Mouse (Mus musculus) heart, postnatal 14 days (tissue): ENCODE data around the gene Casc3. TPM values are rescaled to one million over a fixed set of nuclear protein-coding genes. Genes with fewer than 3 reads are reported as not detected.
A peak's percentile ranks its signal among the peaks of the same experiment; 100 is the strongest.

ENCODE experiments used
- DNase-seq, 2 experiments: peaks; one replicate each; pipeline ENCODE4 v3.0.0; 2021 to 2022
- intact Hi-C: fragments of 180-260 bp; cut with DNase I; formaldehyde crosslinking; loops from one replicate; pipeline ENCODE4 v1.15.1; 2025
- long read RNA-seq, 2 experiments: library from polyadenylated mRNA; stranded (forward); transcript quantifications; one replicate each; pipeline ENCODE4 v2.0.0; 2021
- total RNA-seq, 2 experiments: library from RNA; stranded (reverse); gene quantifications; 2 replicates each; pipeline ENCODE4 v1.2.3; 2021

Gene Casc3
- total RNA-seq, result 10 to 100 TPM; 23.6 to 25.0 TPM
- long read RNA-seq, experiment 1, transcript Casc3-204 (14 exons, 3,741 nt), result major isoform, 24 of 40 reads
- long read RNA-seq, experiment 1, partial matches to known transcripts, result 7 of 40 reads
- long read RNA-seq, experiment 1, other reads (novel, unspliced or antisense), result 9 of 40 reads
- long read RNA-seq, experiment 2, transcript Casc3-204 (14 exons, 3,741 nt), result major isoform, 17 of 29 reads
- long read RNA-seq, experiment 2, partial matches to known transcripts, result 5 of 29 reads
- long read RNA-seq, experiment 2, other reads (novel, unspliced or antisense), result 7 of 29 reads

DNA sequence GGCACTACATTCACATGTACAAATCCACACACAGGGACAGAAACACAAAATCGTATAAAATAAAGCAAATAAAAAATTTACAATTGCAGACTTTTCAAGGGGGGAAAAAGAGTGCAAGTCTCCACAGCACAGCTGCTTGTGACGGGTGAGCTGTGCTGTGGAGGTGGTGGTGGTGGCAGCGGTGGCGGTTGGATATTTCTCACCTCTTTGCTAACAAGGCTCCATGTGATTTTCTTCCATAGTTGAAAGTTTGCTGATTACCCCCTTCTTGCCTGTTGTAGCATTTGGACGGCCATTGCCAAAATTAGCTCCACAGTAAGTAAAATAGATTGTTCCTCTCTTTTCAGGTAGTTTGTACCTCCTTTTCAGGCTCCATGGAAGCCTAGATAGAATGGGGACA, at the start of gene Casc3:
TSS of gene Casc3 (plus strand) at position 301 of the 400 bp plus-strand sequence.
- intact Hi-C loops, result no loop called here
- no peak for DNase-seq

DNA sequence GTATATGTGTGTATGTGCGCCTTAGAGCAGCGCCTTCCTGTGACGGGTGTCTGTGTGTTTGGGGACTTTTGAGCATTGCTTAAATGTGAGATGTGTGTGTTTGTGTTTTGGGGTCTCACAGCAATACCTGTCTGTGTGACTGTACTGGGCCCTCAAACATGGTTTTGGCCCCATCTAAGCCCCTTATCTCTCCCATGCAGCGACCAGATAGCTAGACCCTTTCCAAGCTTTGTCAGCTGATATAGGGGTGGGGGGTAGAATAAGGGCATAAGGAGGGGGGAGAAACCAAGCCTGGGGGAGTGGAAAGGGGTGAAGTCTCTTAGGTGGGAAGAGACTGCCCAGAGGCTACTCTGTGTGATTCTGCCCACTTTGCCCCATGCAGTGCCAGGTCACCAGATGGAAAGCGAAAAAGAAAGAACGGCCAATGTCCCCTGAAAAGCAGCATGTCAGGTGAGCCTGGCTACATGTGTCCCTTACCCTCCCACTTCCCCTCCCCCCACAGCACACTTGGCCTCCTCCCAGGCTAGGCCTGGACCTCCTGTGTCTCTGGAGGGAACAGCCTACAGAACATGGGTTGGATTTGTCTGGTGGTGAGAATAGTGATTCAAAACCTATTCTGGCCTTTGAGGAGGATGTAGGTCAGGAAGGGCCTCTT, 48.9 kb upstream of the Casc3 start:
- peak in 1 of 2 experiments; percentile 39 for DNase-seq
- intact Hi-C loops, result no loop called here

DNA sequence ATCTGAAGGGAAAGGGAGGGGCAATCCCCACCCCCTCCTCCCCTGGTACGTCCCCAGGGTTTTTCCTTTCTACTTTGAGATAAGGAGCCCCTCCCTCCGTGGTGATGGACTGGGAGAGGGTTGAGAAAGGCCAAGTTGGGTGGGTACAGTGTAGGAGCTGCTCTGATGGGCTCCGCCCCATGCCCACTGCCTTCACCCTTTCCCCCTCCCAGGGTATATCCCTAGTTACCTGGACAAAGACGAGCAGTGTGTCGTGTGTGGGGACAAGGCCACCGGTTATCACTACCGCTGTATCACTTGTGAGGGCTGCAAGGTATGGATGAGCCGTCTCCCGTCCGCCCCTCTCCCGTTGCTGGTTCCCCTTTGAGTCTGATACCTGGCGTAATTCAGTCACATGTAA, 48.0 kb upstream of the Casc3 start:
- DNase-seq, result no peak
- intact Hi-C loops, result no loop called here

DNA sequence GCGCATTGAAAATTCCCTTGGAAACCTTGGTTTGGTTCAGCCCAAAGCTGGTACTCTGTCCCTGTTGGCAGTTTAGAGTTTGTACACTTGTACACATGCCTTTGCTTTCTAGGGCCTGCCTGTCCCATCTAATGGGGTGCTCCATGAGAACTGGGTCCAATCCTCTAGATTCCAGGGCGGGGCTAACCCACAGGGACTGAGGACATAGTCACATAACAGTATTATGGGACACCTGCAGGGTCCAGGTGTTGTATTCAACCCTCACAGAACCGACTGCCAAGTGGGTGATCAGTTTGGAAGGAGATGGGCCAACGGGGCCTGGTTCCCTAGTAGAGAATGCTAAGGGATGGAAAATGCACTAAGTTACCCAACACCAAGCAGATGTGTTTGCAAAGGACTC, 42.8 kb upstream of the Casc3 start:
- no peak for DNase-seq
- intact Hi-C loops, result no loop called here

DNA sequence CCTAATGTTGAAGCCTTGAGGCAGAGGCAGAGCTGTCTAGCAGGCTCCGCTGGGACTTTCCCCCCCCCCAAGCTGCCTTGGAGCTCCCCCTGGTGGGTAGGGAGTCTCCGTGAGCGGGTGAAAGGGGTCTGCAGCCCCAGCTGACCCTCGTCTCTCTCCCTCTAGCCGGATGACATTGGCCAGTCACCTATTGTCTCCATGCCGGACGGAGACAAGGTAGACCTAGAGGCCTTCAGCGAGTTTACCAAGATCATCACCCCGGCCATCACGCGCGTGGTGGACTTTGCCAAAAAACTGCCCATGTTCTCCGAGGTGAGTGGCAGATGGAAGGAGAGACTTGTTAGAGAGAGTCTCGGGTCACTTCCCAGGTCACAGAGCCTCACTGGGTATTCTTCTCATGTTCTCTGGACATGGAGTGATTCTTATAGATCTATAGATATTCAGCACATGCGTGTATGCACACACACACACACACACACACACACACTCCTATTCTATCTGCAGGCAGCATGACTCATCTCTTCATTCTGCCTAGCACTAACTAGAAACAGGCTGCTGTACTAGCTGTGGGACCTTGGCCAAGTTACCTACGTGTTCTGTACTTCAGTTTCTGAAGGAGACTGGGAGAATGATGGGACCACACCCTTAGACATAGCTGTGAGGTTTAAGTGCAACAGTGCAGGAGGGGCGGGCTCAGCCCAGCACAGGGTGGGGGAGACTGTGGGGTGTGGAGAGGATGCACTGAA, 41.8 kb upstream of the Casc3 start:
- intact Hi-C loops, result no loop called here

DNA sequence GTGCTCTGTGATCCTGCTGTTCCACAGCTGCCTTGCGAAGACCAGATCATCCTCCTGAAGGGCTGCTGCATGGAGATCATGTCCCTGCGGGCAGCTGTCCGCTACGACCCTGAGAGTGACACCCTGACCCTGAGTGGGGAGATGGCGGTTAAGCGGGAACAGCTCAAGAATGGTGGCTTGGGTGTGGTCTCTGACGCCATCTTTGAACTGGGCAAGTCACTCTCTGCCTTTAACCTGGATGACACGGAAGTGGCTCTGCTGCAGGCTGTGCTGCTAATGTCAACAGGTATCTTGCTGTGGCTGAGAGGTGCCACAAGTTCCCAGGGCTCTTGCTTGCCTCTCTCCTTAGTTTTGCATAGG, 41.2 kb upstream of the Casc3 start:
- no peak for DNase-seq
- intact Hi-C loops, result no loop called here

More for the DNA sequence above, 41.8 kb upstream of the Casc3 start:
- DNase-seq, result peak in 1 of 2 experiments; percentile 55

DNA sequence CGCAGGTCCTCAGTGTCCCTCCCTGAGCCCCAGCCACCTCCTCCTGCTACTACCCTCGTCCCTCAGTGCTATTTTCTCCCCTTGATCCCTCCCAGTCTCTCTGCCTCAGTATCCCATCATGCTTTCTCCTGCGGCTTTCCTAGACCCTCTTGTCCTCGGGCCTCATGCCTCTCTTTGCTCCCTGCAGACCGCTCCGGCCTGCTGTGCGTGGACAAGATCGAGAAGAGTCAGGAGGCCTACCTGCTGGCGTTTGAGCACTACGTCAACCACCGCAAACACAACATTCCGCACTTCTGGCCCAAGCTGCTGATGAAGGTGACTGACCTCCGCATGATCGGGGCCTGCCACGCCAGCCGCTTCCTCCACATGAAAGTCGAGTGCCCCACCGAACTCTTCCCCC, 40.6 kb upstream of the Casc3 start:
- intact Hi-C loops, result no loop called here
- no peak for DNase-seq

DNA sequence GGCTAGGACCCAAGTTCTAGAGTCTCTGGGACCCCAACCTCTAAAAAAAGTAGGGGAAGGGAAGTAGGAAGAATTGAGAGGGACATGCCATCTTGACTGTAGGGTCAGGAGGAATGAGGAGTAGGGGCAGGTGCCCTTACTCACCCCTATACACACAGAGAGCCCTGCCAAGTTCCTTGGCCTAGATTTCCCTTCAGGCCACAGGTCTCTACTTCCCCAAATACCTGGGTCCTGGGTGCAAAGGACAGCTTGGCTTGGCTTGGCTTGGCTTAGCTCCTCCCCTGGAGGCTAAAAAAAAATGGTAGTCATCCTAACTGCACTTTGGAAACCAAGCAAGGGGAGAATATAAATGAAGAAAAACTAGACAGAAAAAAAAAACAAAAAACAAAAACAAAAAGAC, 40.0 kb upstream of the Casc3 start:
- intact Hi-C loops, result no loop called here
- DNase-seq, result no peak

DNA sequence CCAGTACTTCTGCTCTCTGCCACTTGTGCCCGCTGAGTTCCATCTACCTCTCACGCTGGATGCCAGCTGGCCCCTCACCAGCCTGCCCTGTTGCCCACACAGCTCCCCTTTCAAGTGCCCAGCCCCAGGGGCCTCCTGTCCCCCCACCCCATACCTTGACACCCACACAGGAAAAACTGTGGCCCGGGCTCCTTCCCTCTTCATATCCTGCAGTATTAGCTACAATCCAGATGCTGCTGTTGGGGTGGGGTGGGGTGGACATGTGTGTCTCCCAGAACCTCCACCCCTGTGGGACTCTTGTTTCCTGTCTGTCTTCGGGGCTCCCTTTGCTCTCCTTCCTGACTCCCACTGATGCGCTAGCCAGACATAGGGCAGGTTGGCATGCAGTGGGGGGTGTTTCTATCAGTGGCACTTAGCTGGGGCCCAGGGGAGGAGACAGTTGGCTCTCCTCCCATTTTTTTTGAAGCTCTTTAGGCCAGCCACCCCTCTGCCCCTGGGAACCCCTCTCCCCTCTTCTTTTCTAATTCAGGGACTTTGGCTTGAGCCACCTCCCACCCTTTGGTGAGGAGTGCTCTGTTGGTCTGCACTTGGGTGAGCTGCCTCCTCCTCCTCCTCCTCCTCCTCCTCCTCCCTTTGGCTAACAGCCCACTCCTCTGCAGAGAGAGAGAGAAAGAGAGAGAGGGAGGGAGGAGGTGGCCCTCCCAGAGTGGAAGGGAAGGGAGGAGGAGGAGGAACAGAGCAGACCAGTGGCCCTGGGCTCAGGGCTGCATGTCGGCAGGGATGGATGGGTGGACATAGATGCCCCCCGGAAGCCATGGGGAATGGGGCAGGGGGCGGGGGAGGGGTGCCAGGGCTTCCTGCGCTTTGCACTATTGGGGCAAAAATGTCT, 39.0 kb upstream of the Casc3 start:
- intact Hi-C loops, result no loop called here
- DNase-seq, result peak; percentile 47 to 65

DNA sequence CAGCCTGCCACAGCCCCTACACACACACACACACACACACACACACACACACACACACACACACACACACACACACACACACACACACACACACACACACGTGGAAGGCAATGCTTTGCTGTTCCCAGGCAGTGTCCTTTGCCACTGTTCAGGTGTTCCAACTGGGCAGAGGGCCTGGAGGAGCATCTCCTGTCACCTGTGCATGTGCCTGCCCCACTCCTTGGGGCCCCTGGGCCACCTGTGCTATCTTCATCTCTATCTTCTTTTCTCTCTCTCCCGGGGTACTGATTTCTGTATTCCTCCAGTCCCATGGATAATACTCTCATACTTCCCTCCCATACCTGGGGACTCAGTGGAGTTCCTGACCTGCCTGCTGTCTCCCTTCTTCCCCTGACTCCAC, 38.4 kb upstream of the Casc3 start:
- DNase-seq, result no peak
- intact Hi-C loops, result no loop called here

DNA sequence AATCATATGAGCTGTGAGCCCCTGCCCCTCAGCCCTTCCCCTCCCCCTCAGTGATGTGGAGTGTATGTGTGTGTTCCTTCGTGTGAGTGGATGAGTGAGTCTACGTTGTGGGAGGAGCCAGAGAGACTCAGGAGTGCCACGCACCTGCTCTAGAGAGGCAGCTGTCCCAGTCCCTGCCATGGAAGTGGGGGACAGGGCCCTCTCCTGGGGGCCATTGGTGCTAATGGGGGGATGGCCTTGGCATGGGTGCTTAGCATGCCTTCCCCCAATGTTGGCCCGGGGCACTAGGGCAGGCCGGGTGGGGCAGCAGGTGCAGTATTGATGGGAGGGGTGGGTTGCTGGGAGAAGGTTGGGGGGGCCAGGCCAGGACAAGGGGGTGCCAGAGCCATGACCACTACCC, 37.9 kb upstream of the Casc3 start:
- no peak for DNase-seq
- intact Hi-C loops, result no loop called here

DNA sequence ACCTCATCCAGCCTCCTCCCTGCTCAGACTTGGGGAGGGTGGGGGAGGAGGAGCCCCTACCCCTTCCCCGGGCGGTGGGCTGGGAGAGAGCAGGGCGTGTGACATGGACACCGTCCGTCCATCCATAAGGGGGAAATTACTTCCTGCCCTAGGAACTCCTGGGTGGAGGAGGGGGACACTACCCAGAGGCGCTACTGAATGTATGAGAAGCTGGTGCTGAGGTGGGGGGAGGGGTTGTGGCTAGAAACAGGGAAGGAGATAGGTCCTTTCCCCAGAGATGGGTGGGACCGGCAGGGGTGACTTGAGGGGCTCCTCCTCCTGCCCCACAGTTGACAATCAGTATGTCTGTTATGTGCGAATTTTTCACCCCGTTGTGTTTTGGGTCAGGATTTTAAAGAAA, 37.4 kb upstream of the Casc3 start:
- intact Hi-C loops, result no loop called here
- peak in 1 of 2 experiments; percentile 60 for DNase-seq

DNA sequence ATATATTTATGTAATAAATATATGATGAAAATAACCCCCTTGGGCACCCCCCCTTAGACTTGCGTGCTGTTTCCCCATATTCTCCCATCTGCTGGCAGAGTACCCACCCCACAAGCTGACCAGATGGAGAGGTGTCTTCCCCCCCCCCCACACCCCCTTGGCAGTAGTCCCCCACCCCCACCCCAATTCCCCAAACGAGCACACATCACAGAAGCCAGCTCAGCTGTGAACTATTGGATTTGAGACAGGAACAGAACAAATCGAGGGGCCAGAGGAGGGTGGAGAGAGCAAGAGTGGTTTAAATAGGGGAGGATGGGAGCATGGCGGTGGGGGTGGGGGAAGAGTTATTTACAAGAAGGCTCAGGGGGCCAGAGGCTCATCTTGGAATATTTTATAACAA, 37.0 kb upstream of the Casc3 start:
- intact Hi-C loops, result no loop called here
- DNase-seq, result no peak

DNA sequence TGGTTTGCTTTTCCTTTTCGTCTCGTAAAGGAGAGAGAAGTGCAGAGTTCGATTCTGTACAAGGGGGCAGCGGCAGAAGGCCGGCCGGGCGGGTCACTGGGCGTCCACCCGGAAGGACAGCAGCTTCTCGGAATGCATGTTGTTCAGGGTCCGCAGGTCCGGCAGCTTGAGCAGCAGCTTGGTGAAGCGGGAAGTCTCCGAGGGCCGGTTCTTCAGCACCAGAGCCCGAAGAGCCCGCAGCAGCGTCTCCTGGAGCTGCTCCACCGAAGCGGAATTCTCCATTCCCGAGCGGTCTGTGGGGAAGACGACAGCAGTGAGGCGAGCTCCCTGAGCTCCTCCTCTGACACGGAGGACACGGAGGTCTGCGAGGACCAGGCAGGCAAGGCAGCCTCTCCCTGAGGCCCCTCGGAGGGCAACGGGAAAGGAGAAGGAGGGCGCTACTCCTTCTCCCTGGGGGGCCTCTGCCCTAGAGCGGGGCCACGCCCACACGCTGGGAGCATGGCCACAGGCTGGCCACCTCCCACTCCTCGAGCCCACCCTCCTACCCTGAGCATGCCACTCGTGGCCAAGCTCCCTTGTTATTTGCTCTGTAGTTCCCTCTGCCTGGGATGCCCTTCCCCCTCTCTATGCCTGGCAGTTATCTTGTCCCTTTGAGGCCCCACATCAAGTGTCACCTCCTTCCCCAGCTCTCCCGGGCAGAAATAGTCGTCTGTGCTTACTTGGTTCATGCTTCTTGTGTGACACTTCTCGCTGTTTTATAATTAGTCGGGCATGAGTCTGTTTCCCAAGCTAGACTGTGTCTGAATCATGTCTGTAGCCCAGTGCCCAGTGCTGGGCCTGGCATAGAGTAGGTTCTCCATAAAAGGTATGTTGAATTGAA, 36.3 kb upstream of the Casc3 start:
- intact Hi-C loops, result no loop called here

DNA sequence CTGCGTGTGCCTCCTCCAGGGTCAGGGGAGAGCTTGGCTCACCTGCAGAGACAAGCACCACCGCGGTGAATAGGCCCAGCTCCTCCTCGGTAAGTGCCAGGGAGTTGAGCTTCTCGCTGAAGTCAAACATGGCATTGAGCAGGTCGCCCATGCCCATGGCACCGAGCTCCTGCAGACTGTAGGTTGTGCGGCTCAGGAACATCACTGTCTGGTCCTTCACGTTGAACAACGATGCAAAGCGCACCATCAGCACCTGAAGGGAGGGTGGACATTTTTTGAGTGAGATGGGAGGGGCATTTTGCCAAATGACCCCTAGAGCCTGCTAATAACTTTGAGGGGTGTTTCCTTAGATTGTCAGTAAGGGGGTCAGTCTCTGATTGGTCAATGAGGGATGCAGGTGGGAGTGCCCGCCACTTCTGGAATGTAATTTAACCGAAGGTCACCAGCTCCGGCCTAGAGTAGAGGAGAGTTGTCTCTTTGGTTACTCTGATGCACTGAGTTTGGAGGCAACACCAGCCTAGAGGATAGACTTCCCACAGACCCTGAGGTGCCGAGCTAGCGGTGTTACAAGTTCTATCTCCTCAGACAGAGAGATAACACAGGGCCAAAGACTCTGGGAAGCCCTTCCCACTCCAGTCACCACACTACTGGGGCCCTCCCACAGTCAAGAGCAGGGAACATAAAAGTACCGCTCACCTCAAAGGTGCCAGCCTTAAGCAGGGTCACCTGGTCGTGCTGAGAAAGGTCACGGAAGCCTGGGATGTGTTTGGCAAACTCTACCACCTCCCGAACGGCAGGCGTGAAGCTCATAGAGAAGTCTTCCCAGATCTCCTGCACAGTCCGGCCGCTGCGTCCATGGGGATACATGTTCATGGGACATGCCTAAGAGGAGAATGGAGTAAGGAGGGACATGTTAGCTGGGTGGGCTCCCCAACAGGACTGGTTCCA, 35.4 kb upstream of the Casc3 start:
- intact Hi-C loops, result no loop called here
- peak in 1 of 2 experiments; percentile 34 for DNase-seq

More for the DNA sequence above, 36.3 kb upstream of the Casc3 start:
- DNase-seq, result peak in 1 of 2 experiments; percentile 55

DNA sequence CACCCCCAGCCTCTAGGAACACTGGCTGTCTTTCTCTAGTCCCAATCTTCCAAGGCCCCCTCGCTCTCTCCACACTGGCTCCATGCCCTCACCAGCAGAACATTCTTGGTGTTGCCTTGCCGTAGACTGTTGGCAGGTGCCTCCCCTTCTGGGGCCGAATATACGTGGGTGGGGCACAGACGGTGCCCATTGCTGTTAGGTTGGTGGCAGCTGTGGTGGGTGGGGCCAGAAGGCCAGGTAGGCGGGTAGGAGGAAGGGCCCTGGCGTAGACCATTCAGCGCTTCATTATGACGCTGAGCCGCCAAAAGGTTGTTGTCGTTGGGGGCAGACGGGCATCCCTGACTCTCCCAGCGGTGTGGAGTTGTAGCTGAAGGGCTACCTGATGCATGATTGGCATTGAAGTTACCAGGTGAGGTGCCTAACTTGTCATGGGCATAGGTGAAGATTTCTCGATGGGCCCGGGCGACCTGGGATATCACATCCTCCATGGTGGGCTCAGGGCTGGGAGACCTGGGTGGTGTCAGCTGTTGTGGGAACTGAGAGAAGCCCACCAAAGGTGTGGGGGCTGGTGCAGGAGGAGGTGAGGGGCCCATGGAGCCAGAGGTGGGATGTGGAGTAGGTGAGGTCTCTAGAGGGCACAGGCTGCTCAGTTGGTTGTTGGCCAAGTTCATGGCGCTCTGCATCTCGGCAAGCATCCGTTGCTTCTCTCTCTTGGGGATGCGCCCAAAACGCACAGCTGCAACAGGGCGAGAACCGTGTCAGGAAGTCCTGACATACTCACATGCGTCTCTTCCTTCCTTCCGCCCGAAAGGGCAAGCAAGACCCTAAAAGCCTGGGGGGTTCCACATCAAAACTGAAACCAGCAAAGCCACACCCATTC, 34.4 kb upstream of the Casc3 start:
- intact Hi-C loops, result loop anchor here (2.0 kb wide), 1 partner anchor 28 kb away; no protein-coding TSS in a partner anchor
- DNase-seq, result peak in 1 of 2 experiments; percentile 28

DNA sequence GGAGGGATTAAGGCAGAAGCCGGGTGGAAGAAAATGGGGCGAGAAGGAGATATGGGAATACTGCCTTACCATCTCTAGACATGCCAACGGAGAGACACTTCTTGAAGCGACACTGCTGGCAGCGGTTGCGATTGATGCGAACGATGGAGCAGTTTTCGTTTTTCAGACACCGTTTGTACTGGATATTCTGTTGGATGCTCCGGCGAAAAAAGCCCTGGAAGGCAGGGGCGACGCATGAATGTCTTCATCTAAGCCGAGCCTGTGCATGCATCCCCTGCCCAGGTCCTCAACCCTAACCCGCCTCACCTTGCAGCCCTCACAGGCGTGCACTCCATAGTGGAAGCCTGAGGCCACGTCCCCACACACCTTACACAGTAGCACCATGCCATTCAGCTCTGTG, 33.6 kb upstream of the Casc3 start:
- intact Hi-C loops, result loop anchor here (2.0 kb wide), 1 partner anchor 28 kb away; no protein-coding TSS in a partner anchor
- DNase-seq, result no peak
